Mouse (Mus musculus) ovary, postnatal 14 days (tissue): ENCODE results near the gene Arid1b.

Experiments used
- DNase-seq: peaks from one replicate; pipeline ENCODE4 v3.0.0; 2022; ENCODE audit warnings: low spot score

The Arid1b gene

DNA sequence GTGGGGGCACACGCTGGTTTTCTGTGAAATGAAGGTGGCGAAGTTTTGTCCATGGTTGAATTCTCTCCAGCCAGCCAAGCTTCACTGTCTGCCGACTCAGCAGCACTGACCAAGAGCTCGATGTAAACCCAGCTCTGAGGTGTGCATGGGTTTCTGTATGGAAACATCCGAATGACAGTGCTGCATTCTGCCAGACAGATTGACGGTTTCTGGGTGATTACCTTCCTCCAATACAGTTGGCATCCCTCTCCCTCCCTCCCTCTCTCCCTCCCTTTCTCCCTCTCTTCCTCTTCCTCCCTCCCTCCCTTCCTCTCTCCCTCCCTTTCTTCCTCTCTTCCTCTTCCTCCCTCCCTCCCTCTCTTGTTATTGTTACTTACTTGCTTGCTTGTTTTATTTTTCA is 219.3 kb downstream of the Arid1b start:
- DNase-seq: no peak

DNA sequence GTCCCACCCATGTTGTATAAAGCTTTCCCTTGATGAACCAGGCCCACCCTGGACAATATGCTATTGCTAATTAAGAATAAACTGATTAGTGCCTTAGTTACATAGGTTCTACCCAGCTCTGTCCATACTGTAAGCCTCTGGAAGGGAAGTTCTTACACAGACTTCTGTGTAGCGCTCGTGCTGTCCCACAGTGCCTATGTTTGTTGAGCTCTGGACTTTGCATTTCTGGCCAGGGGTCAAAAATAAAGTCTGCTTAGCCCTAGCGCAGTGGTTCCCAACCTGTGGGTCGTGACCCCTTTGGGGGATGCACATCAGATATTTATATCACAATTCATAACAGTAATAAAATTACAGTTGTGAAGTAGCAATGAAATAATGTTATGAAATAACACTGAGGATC is 221.2 kb downstream of the Arid1b start:
- no peak for DNase-seq

DNA sequence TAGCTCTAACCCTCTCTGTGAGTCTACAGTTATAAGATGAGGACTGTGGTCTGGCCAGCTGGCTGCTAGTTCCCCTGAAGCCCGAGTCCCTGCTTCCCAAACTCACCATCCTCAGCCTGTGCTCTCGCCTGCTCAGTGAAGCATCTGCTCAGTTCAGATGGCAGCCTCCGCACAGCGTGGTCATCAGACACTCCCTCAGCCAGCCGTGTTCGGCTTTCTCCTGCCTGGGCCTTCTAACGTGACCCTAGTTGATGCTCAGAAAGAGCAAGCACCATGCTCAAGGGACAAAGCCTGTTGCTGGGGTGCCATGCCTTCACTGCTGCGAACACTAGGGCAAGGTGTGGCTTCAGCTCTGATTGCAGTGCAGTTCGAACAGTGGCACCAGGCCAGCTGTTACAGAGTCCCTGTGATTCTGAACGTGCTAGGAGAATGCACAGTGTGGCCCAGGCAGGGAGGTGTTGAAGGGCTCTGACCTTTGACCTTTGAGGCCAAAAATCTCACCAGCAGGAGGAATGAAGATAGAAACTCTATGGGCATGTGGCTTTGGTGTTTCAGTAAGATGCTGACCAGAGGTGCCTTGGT is 222.9 kb downstream of the Arid1b start:
- DNase-seq: no peak

DNA sequence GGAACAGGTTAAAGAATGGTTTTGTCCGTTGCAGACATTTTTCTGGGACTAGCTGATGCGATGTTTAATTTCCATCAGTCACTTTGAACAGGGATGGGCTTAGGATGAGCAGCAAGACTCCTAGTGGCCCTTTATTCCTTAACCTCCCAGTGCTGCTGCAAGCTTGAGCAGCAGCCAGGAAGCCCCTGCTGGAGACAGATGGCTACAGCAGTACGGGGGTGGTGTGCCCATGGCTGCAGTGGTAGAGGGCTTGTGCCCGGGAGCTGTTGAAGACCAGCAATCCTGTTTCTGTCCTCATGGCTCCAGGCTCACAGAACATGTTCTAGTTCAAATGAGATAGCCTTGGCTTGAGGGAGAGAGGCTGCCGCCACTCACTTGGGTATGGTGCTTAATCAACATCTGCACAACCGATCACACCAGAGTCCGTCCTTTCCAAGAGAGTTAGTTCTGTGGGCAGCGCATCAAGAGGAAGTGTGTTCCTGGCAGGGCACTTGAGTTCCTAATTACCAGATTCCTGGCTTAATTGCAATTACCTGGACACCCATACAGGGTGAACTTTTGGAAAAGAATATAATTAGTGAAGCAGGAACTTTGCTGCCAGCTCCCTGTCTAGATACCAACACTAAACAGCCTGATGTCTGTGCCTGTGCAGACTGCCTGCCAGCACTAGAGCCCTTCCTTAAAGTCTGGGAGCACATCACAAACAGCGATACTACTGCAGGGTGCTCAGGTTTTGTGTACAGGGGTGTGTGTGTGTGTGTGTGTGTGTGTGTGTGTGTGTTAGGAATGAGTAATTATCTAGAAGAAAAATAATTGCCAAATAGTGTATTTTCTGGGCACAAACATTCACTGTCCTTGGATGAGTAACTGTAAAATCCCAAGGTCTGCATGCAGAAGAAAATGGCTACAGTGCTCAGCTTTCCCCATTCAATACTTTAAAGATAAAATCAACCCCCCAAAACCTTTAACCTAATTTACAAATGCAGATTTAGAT is 224.0 kb downstream of the Arid1b start:
- no peak for DNase-seq

DNA sequence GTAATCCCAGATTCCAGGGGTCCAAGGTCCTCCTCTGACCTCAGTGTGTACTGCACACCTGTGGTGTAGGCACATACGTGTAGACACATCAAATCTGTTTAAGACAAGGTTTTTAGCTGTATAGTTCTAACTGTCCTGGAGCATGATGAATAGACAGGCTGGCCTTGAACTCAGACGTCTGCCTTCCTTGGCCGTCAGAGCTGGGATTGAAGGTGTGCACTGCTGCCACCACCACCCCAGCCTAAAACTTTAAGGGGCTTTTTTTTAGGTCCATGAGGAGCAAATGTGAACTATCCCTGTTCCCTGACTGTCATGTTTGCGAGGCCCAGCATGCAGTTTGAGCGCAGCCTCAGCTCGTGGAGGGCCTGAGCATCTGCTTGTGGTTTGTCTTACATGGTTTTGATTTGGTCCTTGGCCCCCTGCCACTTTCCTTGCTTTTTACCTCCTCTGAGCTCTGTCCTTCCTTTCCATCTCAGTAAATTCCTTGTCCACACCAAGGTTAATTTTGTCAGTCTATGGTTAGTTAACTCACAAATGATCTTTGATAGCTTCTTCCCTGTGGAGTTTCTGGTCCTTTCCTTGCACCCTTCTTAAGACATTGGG is 224.9 kb downstream of the Arid1b start:
- DNase-seq: no peak

DNA sequence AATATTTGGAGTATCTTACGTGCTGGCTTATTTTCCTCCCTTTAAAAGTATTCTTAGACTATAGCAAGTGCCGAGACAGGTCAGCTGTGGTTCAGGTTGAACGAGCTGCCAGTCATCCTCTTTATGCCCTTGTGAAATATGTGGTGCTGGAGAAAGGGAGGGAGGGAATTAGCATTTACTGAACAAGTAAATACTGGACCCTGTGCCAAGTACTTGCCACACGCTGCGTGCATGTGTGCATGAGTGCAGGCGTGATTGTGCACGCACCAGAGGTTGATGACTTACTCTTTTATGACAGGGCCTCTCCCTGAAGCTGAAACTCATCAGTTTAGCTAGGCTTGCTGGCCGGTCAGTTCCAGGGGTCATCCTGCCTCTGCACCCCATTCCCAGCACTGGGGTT is 226.9 kb downstream of the Arid1b start:
- no peak for DNase-seq

DNA sequence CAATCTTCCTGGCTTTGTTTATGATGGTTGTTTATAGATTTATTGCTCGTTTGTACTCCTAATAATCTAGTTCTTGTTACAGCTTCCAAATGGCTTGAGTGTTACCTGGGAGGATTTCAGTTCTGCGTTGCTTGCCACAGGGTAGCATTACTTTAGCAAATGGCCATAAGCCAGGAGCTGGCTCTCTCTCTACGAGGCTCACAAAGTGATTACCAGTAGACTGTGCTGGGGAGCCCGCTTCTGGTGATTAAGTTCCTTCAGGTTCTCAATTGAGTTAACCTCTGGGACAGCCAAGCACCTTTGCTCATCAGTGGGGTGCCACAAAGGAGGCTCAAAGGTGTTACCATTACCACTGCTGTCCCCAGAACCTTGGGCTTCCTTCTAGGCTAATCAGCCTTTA is 227.4 kb downstream of the Arid1b start:
- no peak for DNase-seq

DNA sequence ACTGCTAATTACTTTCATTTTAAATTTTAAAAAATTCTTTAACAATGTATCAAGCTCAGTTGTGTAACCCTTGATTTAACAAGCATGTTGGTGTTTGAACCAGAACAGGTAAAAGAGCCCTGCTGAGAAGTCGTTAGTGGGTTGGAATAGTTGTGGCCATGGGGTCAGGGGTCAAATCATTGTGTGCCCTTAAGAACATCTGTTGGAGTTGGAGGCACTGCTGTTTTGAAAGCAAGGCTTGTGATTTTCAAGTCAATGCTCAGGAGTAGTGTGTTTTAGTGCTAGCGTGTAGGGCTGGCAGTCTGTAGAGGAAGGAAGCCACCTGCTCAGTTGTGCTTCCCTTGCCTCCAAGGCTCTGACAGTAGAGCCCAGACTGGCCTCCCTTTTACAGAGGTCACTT is 228.7 kb downstream of the Arid1b start:
- DNase-seq: no peak

DNA sequence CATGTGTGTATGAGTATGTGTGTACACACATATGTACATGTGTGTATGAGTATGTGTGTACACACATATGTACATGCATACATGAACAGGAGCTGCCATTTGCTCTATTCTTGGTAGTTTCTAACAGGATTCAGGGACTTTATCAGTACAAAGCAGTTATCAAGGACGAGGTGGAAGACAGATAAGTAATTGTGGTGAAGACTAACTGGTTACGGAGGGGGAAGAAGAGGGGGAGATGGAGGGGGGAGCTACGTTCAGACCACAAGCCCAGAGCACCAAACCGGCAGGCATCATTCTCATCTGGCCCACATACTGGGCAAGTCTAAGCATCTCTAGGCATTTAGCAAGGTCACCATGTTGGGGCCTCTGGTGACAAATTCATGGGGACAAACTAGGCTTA is 230.8 kb downstream of the Arid1b start:
- no peak for DNase-seq

DNA sequence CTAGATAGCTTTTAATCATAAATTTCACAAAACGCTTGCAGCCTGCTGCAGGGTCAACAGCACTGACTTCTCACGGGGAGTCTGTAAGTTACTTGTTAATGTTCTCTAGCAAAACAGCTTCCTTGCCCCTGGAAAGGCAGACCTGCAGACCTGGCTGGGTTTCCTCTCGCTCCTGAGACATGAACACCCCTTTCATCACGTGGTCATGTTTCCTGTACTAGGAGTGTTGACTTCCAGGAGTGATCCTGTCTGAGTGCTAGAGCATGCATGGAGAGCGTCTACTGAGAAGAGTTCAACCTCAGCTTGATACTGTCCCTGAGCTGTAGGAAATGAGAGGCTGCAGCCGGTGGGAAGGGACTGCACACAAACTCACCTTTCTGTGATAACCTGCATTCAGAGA is 233.0 kb downstream of the Arid1b start:
- no peak for DNase-seq

DNA sequence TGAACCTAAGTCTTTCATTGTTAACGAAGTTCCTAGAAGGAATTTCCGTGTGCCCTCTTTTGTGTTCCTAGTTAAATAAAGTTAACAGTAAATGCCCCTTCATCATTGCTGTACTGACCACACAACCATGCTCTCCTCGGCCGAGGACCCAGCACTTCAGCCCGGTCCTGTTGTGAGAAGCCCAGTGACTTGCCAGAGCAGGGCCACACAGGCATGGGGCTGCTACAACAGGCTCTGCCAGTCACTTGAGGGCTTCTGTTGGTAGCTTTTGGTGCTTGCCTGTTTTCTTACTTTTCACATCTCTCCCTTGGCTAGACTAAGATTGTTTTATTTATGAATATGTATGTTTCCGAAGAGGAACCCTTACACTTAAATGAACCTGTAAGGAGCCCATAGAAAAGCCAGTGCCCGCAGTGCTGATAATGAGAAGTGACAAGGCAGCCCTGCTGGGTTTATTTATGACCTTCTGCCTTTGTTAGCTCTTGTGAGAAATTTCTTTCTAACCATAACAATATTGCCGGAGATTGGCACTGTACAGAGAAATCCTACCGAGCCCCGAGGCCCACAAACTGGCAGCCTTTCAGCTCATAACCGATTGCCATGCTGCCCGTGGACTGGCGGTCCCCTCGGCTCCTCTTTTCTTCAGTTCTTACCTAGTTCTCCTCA is 234.0 kb downstream of the Arid1b start:
- no peak for DNase-seq

DNA sequence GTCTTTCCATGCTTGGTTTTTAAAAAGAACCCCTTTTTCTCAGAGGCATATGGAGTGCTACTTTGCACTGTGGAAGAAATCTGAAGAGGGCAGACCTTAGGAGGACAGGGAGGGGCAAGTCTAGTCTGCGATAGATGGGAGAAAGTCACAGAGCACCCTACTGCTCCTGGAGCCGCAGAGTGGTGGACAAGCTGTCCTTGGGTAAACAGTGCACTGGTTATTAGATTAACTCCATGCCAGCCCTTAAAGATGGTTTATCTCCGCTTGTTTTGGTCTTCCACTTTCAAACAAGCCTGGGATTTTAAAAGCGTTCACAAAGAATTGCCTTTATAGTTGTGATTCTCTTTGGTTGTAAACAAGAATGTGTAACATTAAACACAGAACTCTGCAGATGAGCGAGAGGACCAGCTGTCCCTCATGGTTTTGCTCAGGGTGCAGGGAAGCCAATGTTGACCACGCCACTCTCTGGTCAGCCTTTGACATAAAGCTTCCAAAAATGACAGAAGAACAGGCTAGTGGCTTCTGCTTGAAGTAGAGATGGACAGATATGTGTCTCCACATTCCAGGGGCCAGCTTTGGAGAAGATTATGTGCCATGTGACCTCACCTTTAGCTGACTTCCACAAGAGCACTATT is 234.6 kb downstream of the Arid1b start:
- no peak for DNase-seq

DNA sequence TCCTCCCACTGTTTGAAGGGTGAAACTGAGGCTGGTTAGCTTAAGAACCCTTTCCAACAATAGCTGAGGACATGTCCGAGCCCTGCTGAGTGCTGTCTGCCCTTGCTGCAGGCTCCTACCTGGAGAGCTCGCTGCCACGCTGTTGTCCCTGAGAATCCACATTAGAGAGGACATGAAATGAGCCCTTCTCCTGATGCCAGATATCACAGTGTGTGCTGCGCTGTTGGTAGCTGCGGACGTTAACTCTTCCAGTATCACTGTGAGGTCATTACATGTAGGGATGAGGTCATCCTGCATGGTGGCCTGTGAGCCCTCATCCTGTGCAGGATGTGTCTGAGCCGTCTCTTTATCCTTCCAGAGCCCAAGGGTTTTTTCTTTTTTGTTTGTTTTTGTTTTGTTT is 235.9 kb downstream of the Arid1b start:
- no peak for DNase-seq

DNA sequence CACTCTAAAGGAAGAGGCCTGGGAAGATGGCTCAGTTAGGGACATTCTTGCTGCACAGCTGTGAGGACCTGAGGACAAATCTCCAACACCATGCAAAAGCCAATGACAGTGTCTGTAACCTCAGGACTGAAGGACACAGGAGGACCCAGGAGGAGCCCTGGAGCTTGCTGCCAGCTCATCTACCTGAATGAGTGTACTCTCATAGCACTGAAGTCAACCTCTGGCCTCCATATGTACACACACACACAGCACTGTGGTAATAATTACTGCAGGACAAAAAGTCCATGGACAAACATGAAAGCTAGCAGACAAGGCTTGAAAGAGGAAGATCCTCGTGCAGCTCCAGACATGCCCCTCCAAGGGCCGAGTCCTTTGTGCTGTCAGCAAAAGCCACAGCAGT is 238.0 kb downstream of the Arid1b start:
- no peak for DNase-seq

DNA sequence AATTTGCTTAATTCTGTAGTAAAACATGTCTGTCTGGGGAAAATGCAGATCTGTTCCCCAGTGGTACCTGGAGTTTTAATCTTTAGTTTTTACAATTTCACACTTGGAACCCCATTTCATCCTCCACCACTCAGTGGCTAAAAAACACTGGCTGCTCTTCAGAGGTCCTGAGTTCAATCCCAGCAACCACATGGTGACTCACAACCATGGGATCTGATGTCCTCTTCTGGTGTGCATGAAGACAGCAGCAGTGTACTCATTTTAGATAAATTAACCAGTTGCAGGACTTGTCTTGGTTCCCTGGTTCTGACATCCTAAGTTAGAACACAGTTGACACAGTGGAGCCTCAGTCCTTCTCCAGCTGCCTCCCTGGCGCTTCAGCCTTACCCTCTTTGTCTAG is 239.9 kb downstream of the Arid1b start:
- DNase-seq: no peak

DNA sequence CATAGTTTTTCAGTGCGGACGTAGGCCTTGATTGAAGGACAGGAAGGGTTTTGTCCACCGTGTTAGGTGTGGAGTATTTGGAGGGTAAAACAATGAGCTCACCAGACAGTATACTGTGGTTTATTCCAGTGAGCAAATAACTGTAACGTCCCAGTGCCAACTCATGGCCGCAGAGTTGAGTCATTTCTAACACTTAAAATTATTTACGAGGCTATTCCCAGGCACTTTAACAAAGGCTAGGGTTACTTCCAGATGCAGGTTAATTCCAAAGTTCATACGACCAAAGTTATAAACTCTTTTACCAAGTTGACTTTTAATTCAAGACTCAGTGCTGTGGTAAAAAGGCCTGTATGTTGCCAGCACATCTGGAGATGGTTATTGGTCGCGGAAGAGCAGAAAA is 240.9 kb downstream of the Arid1b start:
- DNase-seq: no peak

DNA sequence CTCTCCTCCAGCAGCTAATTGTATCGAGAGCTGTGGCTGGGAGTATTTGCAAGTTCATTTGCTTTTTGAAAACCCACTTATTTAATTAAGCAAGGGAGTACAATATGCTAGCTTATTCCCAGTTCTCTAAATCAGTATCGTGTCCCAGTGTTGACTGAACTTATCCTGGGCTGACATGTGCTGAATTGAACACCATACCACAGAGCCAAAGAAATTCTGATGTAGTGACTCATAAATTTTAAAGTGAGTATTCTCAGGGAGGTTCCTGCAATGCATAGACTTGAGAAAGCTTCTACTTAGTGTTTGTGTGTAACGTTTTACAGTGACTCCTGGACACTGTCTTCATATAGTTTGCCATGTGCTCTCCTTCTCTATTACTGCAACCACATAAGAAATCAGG is 243.6 kb downstream of the Arid1b start:
- no peak for DNase-seq

DNA sequence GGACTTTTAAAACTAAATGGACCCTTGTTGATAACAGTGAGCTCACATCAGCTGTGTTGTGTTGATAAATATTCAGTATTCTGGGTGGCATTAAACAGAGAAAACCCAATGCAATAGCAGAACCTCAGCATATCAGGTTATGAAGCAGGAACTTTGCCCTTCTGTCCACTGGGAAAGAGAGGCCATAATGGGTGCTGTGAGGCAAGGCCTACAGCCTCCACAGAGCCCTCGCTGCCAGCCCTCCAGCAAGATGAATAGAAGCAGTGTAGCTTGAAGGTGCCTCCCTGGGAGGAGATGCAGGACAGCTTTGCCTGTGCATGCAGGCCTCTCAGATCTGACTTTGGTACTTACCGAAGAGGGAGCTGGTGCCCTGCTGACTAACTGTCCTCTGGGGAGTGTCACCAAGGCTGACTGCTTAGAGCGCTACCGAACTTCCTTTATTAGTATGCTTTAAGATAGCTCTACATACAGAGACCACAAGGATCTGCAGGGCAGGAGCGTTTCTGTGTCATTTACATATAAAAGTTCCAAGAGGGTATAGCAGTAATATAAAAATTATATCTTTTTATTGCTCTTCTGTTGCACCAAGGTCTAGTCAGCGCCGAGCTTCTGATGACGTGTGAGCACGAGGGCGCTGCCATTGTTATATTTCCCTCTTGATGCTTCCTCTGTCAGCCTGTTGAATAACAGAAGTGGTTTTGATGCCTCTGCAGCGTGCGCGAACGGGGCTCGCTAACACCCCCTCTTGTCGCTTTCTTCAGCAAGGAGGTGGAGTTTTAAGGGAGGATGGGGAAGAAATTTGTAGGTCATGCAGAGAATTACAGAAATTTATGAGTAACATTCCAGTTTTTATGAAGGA is 244.5 kb downstream of the Arid1b start:
- DNase-seq: no peak

DNA sequence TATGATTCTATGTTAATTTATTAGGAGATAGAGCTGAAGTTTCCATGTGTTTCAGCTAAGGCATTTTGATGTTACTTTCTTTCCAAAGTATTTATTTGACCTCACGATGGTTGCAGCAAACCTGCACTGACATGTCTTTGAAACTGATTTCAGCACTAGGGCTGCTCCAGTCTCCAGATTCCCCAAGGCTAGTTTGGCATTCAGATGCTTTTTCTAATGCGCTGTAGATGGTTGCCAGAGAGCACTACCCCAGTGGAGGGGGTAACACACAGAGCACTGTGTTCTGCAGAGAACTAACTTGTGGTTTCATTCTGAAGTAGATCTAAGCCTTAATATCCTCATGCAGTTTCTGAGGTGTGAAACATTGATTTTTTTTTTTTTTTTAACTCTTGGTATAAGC is 250.4 kb downstream of the Arid1b start:
- DNase-seq: no peak

DNA sequence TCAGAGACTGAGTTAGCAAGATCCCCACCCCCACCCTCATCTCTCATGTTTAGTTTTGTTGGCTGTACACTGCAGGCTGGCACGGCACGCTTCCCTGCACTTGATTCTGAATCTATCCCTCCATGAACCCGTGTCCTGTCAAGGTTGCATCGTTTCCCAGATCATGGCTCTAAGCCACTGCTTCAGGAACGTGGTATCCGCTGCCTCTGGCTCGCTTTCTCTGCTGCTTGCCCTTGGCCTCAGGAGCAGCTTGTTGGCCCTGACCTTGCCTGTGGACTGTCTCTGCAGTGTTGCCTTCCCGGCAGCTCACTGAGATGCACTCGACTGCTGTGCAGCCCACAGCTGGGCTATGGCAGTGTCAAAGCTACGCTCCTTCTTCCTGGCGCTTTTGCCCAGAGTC is 252.6 kb downstream of the Arid1b start:
- no peak for DNase-seq

DNA sequence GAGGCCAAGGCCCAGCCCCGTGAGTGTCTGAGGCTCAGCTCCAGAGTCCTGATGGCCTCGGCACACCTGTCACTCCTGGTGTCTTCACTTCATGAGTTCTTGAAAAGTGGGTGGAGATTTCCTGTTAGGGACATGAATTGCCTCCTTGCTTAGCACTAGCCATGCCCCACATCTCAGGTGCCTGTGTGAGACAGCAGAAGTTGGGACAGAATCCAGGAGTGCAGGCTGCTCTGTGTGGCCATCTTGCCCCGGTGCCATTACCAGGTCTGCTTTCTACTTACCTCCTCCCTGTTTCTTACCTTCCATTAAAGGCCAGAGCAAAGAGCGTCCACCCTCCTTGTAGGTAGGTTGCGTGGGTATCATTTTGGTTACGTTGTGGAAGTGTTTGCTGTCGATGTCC is 253.1 kb downstream of the Arid1b start:
- DNase-seq: no peak
